Mouse (Mus musculus) retina, adult 2 months (tissue): ENCODE results near the gene Smagp.

ENCODE experiments used
- DNase-seq: peaks from one replicate; pipeline ENCODE4 v3.0.0-alpha.2; 2012; ENCODE audit warnings: low read depth, low spot score

Smagp gene

DNA sequence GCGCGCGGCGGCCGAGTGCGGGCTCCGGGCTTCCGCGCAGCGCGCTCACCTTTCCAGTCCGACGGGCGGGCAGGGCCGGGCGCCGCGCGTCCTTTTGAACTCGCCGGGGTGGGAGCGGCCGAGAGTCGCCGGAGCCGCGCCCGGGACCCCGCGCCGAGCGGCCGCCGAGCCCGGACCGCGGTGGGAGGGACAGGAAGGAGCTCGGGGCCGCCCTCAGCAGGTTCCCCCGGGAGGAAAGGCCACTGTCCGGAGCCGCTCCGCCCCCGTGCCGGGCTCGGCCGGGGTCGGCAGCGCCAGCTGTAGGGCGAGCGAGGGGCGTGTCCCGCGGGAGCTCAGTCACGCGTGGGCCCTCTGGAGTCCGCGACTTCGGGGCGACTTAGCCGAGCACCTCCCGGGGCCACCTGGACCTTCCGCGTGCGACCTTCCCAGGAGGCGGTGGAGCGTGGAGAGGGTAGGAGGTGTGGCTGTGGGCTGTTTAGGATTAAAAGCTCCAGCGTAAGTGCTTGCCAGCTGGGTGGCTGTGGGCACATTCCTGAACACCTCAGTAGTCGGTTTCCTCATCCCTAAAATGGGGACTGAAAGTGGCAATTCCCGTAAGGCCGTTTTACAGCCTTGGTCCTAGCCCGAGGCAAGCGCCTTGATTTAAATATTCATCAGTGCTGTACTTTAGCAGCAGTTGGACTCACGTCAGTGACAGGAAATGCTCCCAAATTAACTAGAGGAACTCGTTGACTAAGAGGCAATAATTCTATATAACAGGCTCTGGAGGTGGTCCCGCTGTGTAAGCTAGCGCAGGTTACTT lies at the start of gene Smagp:
Gene Smagp (minus strand): TSS at position 241 of the 802 bp plus-strand sequence.
- no peak for DNase-seq

DNA sequence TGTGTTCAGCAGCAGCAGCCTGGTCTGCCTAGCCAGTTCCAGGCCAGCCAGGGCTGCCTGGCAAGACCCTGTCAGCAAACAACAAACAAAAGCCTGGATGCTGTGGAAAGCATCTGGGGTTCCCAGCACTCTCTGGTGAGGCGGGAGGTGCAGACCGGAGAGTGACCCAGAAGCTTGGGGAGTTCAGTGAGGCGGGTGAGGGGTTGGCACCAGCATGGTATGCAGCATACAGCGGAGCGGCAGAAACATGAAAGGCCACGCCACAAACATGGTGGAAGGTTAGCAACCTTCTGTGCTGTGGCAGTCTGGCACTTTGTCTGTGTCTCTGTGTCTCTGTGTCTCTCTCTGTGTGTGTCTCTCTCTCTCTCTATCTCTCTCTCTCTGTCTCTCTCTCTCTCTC lies 49.7 kb upstream of the Smagp start:
- DNase-seq = no peak

DNA sequence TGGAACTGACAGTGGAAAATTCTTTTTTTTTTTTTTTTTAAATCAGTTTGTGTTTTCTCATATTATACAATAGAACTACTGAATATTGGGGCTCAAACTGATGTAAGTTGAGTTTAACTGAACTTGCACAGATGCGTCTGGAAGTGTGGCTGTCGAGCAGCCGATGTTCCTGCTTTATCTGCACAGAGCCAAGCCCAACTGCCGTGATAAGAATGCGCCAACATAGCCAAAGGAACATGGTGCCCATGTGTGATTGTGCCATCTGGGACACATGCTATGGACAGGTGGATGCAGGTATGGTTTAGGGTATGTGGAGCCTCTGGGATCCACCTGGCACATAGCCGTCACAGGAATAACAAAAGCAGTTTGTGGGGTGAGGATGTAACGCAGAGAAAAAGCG lies 49.1 kb upstream of the Smagp start:
- no peak for DNase-seq

DNA sequence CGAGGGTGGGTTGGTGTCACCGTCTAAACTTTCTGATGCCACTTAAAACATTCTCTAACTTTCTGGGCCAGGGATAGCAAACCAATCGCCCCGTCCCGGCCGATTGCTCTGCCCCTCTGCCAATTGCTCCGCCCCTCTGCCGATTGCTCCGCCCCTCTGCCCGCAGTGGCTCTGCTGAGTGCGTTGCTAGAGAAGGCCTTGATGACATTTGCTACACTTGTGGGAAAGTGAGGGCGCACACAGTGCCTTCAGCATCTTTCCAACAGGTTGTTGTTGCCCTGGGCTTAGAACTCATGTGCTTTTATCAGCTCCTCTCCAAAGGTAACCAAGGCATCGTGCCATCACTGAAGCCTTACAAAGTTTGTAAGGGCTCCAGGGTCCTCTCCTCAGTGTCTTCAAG lies 48.5 kb upstream of the Smagp start:
- no peak for DNase-seq

DNA sequence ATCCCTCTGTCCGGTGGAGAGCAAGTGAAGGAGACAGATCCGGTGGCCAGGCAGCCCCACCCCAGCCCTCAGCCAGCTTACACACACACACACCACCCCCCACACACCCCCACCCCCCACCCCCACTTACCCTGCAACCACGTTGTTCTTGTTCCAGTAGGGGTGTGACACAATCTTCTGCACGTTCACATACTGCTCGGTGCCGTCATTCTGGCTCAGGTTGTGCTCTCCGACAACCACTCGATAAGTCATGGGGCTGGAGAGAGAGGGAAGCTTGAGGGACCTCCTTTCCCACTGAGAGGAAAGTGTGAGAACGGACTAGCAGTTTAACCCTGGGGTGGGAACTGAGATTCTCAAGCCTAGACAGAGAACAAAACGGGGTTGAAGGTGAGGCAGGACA lies 47.7 kb upstream of the Smagp start:
- DNase-seq = no peak

DNA sequence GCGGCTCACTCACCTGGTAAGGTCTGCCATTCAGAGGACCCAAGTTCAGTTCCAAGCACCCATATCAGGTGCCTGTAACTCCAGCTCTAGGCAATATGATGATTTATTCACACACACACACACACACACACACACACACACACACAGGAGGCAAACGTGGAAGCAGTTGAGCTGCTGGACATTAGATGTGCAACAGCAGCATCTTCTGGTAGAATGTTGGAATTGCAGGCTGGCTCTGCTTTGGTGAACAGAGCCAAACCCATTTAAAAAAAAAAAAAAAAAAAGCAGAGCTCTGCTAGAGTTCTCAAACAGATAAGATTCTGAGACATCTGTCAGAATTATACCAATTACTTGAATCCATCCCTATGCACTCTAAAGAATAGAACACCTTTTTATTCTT lies 46.3 kb upstream of the Smagp start:
- DNase-seq = peak; percentile 64

DNA sequence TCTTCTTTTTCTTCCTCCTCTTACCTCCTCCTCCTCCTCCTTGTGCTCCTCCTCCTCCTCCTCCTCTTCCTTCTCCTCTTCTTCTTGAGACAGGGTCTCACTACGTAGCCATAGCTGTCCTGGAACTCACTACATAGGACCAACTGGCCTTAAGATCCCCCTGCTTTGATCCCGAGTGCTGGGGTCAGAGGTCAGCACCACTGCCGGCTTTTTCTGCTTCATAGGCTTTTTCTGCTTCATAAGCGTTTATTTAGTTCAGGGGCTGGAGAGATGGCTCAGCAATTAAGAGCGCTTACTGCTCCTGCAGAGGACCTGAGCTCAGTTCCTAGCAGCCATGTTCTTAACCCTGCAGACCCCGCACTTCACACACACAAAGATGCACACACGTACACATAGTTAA lies 45.0 kb upstream of the Smagp start:
- no peak for DNase-seq

DNA sequence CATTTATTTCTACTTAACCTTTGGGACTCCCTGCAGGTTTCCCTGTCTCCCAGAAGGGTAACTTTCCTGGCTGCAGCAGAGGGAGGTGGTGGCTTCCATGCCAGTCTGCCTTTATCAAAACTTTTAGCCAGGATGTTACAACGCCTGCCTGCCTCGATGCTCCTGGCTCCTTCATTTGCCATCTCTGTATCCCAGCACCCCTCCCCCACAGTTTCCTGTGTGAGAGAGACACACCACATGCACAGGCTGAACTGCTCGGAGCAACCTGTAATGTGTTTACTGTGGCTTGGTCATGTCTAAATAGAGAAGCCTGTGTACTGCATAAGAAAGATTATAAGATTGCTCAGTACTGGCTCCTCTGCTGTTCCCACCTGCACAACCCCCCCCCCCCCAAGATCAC lies 43.6 kb upstream of the Smagp start:
- DNase-seq = no peak

DNA sequence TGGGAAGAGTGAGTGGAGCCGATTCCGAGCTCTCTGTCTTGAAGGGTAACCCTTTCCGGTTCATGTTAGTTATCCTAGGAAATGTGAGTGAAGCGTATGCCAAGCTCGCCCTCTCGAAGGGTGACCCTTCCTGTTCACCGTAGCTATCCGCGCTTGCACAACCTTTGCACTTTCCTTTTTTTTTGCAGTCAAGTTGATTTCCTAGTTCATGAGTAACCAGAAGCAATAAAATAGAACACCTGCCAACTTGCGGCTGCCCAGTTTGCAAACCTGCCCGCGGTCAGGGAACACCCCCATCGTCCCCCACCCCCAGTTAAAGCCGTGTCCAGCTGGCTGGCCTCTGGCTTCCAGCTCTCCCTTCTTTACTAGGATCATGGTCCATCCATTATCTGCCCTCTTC lies 42.3 kb upstream of the Smagp start:
- no peak for DNase-seq

DNA sequence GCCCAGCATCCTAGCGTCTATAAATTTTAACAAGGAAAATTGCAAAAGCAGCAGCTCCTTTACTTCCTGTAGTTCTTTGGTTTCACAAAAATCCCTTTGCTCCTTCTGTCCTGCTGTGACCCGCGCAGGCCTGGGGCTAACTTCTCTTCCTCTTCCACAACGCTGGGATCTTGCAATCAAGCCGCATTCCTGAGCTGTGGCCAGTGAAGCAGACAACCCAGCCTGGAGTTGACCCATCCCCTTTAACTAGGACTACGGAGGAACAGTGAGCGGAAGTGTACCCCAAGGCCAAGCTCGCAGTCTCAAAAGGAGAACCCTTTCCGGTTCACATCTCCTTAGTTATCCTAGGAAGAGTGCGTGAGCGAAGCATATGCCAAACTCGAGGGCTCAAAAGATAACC lies 41.8 kb upstream of the Smagp start:
- no peak for DNase-seq

DNA sequence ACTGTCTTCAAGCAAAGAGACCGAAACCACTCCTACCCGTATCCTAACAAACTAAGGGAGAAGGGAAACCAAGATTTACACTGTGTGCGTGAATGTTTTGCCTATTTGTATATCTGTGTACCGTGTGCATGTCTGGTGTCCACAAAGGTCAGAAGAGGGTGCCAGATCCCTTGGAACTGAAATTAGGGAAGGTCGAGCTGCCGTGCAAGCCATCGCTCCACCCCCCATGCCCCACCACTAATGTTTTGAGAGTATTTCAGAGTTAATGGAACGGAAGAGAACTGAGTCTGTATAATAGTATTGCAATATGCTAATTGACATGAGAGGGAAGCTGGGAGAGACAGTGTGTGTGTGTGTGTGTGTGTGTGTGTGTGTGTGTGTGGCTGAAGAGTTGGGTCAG lies 40.9 kb upstream of the Smagp start:
- no peak for DNase-seq

DNA sequence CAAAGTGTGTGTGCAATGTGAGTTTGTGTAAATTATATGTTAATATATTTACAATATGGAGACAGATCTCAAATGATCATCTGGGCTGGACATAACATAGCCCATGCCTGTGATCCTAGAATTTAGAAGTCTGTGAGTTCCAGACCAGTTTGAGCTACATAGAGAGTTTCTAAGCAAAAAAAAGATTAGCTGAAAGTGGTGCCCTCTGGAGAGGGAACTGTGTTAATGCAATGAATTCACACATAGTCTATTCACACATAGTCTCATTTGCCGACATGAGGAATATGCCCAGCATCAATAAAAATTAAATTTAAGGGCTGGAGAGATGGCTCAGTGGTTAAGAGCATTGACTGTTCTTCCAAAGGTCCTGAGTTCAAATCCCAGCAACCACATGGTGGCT lies 39.8 kb upstream of the Smagp start:
- no peak for DNase-seq

DNA sequence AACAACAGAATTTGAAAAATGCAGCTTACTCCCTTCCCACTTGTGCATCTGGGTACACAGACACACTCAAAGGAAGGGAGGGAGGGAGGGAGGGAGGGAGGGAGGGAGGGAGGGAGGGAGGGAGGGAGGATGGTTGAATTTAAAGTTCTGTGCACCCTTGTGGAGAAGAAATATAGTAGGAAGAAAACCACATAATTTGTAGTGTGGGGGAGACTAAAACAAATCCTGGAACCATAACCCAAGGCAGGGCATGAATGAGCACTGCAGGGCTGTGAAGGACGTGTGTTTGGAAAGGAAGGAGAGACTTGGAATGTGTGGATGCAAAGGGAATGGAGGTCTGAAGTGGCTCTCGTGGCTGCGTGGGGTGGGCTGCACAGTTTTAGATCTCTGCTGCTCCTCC lies 38.7 kb upstream of the Smagp start:
- no peak for DNase-seq

DNA sequence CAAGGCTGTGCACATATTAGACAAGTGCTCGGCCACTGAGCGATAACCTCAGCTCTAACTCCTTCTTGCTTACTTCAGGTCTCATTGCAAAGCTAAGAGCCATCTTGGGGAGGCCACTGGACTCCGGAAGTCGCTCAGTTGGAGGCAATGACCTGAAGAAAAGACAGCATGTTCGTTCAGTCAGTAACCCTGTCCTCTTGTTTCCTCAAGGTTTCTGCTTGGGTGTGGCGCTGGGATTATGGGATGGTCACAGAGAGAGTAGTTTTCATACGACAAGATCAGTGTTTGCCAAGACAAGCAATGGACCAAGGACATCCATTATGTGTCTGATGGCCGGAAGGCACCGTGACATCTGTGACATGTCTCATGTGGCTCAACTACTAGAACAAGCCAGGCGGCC lies 37.8 kb upstream of the Smagp start:
- no peak for DNase-seq

DNA sequence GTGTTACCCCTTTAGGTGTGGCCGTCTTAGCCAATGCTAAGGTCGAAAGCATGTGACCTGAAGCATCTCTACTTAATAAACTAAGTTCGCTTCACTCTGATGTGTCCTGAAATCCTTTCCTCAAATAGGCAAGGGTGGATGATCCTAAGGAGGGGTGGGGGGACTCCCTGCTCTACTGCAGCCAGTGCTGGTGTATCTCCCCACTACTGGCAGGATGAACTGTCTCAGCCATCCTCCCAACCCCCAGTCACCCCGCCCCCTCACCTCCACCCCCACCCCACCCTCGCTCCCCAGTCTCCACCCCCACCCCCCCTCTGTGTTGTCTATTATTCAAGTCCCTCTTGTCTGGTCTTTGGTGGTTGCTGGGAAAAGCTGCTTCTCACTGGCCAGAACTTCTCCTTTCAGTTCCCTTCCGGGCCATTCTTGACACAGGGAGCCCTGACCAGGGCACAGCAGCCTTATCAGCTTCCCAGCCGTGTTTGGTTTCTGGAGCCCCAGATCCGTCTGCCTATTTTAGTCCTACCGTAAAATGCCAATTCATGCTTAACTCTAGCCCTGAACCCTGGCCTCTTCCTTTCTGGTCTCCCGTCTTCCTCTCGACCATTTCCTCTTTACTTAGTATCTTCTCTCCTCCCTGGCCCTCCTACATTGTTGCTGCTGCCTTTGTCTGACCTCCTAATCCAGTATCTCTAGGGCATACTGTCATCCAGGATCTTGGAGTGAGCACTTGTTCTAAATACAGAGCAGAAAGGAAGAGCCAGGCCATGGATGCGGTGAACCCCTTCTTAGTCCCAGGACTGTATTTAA lies 37.0 kb upstream of the Smagp start:
- DNase-seq = no peak

DNA sequence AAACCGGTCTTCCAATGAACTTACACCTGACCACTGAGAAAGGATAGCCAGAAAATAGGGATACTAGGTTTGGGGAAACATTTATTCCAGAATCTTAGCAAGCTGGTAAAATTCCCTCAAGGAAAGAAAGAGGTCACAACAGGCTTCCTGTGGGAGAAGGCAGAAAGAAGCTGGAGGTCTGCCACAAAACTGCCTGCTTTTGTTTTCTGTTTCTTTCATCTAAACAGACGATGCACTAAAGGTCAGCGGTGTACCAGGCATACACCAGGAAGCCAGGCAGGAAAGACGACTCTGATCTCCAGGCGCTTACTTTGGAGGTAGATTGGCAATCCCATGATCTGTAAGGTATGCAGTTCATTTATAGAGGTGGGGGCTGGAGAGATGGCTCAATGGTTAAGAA lies 34.1 kb upstream of the Smagp start:
- DNase-seq = no peak

DNA sequence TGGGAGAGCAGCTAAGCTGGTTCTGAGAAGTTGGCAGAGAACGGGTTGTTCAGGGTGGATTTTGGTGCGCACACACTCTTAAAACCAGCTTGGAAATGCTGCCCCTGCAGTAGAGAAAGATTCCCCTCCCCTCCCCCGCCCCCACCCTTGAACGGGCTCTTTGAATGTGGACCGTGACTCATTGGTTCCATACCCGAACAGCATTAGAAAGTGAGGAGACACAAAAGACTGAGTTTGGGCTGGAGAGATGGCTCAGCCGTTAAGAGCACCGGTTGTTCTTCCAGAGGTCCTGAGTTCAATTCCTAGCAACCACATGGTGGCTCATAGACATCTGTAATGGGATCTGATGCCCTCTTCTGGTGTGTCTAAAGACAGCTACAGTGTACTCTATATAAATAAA lies 33.3 kb upstream of the Smagp start:
- DNase-seq = no peak

DNA sequence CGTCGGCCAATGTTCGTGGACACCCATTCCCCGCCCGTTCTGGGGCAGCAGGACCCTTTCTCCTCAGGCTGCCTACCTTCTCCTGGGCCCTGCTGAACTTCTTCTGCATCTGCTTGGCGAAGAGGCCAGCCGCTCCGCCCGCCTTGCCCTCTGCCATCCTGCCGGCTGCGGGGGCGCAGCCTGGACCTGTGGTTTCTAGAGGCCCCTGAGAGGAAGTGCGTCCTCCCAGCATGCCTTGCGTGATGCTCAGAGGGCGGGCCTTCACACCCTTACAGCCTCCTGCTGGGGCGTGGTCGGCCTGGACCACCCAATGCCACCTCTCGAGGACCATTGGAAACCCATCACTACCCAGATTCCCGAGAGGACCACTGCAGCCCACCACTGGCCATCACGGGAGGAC lies 32.6 kb upstream of the Smagp start, which contains the start of gene Bin2:
Gene Bin2 (minus strand): TSS at position 217 of the 400 bp plus-strand sequence.
- no peak for DNase-seq

DNA sequence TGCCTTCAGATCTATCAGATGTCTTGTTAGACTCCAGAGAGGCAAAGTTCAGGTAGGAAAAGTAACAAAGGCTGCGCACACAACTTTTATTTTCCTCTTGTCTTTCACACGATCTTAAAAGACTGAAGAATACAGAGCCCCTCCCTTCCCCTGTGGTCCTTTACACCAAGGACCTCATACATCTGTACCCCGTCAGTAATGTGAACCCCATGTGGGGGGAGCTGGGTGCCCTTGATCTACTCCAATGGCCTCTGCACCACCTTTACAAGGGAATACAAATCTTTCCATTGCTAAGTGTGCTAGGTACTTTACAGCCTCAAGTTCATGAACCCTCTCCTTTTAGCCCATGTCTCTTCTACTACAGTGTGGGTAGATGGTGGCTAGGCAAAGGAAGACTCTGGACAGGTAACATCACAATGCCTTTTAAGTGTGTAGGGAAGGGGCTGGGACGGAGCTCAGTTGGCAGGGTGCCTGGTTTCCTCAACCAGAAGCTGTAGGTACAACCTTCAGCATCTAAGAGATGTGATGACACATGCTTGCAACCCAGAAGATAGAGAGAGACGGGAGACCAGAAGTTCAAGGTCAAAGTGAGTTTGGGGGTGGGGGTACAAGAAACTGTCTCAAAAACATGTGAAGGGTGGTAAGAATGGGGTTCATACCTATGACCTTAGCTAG lies 31.3 kb upstream of the Smagp start:
- no peak for DNase-seq

DNA sequence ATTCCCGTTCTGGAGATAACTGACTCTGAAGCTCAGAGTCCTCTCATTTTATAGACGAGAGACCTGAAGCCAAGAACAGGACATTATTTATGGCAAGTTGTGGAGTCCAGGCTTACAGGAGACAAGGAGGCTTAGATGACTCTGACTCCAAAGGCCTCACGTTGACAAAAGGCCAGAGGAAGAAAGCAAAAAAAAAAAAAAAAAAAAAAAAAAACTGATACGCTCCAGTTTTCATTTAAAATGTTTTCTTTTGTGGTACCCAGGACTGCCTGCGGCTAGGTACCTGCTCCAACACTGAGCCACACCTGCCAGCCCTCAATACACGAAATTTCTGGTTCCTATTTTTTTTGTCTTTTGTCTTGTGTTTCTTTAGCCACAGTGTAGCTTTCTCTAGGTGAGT lies 30.7 kb upstream of the Smagp start:
- DNase-seq = no peak

DNA sequence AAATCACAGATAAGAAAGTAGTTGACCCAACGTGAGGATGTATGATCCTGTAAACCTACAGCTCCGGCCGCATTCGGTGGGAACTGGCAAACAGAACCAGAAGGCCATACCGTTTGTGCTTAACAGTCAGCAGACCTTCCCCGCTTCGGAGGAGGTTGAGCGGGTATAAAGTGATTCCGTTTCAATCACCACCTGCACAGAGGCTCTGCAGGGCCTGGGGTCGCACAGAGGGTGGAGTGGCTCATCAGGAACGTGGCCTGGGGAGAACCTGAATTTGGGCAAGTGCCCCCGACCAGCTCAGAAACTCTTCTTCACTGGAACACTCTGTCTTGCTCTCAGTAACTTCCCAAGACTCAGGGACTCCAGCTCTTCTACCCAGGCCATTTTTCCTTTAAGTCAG lies 30.1 kb upstream of the Smagp start:
- DNase-seq = no peak

DNA sequence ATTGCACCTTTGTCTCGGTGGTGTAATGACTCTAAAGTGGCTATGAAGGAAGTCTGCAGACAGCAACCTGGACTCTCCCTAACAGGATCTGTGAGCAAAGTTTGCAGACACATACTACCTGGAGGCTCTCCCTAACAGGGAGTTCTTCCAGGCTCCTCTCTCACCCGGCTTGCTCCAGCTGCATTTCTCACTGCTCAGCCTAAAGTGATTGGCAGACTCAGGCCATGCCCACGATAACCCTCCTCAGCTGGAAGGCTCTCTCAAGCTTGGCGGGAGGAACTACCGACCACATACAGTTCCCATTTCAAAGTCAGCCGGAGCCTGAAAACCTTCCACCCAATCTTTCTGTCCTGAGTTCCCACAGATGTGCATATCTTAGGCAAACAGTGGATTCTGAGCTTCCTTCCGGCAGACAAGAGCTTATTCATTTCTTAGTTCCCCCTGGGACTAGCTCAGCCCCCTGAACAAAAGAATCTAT lies 29.5 kb upstream of the Smagp start:
- DNase-seq = no peak
